Mouse (Mus musculus): ENCODE measurements around the gene Pacsin3.

- TF ChIP-seq CTCF (IDR thresholded peaks at IDR 0.05; ENCODE audit: low read depth) = no peak
- TF ChIP-seq EP300 (IDR thresholded peaks at IDR 0.05; ENCODE audit: low read depth) = no peak
These were observed 38.5 kb downstream of the Pacsin3 start for GRCm38 (mm10) chr2:91294226-91294625.
